Mouse (Mus musculus) kidney, embryonic 16.5 days (tissue): Measurements from ENCODE around the gene Gstm3. TPM values are rescaled to one million over a fixed set of nuclear protein-coding genes. Genes with fewer than 3 reads are reported as not detected.
"Not testable (repeated sequence)": the region's sequence is repeated elsewhere in the genome, so short reads cannot be mapped to it uniquely, and the experiment has no call there.

Experiments used
- ATAC-seq: fragments of 200-750 bp; cut with Nextera tagmentation; 2 replicates; pipeline ENCODE4 v1.8.0; 2017; ENCODE audit warnings: moderate TSS enrichment; ENCODE audit not compliant: low FRiP score, low TSS enrichment
- H3K27ac ChIP-seq: fragments of 300-500 bp; sonication (generic); 2 replicates; pipeline ENCODE4 v1.5.1; 2014; ENCODE audit warnings: low read length
- H3K27me3 ChIP-seq: fragments of 300-500 bp; sonication (generic); 2 replicates; pipeline ENCODE4 v1.6.1; 2014; ENCODE audit warnings: low read length, control low read depth, mixed read lengths; ENCODE audit not compliant: insufficient read depth
- H3K36me3 ChIP-seq: fragments of 300-500 bp; sonication (generic); 2 replicates; pipeline ENCODE4 v1.6.1; 2014; ENCODE audit warnings: low read length, control low read depth, mixed read lengths; ENCODE audit not compliant: insufficient read depth
- H3K4me1 ChIP-seq: fragments of 300-500 bp; sonication (generic); 2 replicates; pipeline ENCODE4 v1.6.1; 2014; ENCODE audit warnings: low read length, control low read depth, mixed read lengths; ENCODE audit not compliant: insufficient read depth
- H3K4me2 ChIP-seq: fragments of 300-500 bp; sonication (generic); replicated peaks from 2 replicates; pipeline ENCODE4 v1.6.1; 2014; ENCODE audit warnings: low read depth, low read length
- H3K4me3 ChIP-seq: fragments of 300-500 bp; sonication (generic); 2 replicates; pipeline ENCODE4 v1.5.1; 2014; ENCODE audit warnings: mild to moderate bottlenecking, low read length
- H3K9ac ChIP-seq: fragments of 300-500 bp; sonication (generic); replicated peaks from 2 replicates; pipeline ENCODE4 v1.6.1; 2014; ENCODE audit warnings: low read length
- H3K9me3 ChIP-seq: fragments of 300-500 bp; sonication (generic); 2 replicates; pipeline ENCODE4 v1.6.1; 2016; ENCODE audit warnings: low read length, control low read depth
- WGBS: fragments of 180-500 bp; shearing (Covaris S2); extraction: QIAGEN DNeasy Blood & Tissue Kit; methylation state at CpG from one replicate; pipeline ENCODE4 v1.1.7; 2014; 5-methylcytosine and 5-hydroxymethylcytosine counted together
- polyA plus RNA-seq: library from polyadenylated mRNA; unstranded; fragments of >200 nt; fragmentation: Nextera tagmentation; extraction: Ambion mirVana; gene quantifications from 2 replicates; pipeline ENCODE4 v1.2.1, GENCODE M21; 2015

Gstm3 gene
- polyA plus RNA-seq, 1 experiment from 2014 or later: 0.24 TPM

DNA sequence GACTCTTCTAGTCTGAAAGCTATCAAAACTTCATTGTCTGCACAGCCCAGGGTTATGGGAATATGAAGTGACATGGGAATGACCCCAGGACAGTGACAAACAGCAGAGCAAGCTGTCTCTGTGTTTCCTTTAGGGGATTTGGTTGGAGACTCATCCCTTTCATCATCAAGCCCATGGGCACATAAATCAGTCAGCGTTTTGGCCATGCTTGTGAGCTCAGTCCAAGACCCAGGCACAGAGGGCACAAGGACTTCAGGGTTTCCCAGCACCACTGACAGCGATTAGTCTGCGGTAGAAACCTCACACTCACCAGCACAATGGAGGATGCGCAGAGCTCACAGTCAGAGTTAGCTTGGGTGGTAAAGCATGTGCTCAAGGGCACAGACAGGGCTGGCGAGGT lies 15.2 kb downstream of the Gstm3 start:
- ATAC-seq: 0 out of 2 replicates have a peak, but pooled peaks have one; percentile 39
- H3K27ac ChIP-seq: no peak overlapping the region
- no peaks in the 10 kb centered on the region for H3K27me3 ChIP-seq
- no peaks in the 10 kb centered on the region for H3K9me3 ChIP-seq
- H3K9ac ChIP-seq: no peak overlapping the region
- WGBS: 76% methylated on average over 5 of the region's 5 CpGs
- no peak overlapping the region for H3K4me3 ChIP-seq
- no peak overlapping the region for H3K4me2 ChIP-seq
- no peaks in the 10 kb centered on the region for H3K36me3 ChIP-seq
- H3K4me1 ChIP-seq: no peaks in the 10 kb centered on the region; the same call in 1 of the 2 replicates

- no peaks in the 10 kb centered on the region for H3K36me3 ChIP-seq
- H3K27ac ChIP-seq: no peak overlapping the region
- no peaks in the 10 kb centered on the region; the same call in 1 of the 2 replicates for H3K4me1 ChIP-seq
- peak; percentile 61 for ATAC-seq
- no peak overlapping the region for H3K9ac ChIP-seq
- H3K4me3 ChIP-seq: no peak overlapping the region
- H3K27me3 ChIP-seq: no peaks in the 10 kb centered on the region
- H3K9me3 ChIP-seq: no peaks in the 10 kb centered on the region
- no peak overlapping the region for H3K4me2 ChIP-seq
- WGBS: 23% methylated on average over 6 of the region's 6 CpGs
These were observed 15.7 kb downstream of the Gstm3 start for GRCm38 (mm10) chr3:107953328-107953755.

DNA sequence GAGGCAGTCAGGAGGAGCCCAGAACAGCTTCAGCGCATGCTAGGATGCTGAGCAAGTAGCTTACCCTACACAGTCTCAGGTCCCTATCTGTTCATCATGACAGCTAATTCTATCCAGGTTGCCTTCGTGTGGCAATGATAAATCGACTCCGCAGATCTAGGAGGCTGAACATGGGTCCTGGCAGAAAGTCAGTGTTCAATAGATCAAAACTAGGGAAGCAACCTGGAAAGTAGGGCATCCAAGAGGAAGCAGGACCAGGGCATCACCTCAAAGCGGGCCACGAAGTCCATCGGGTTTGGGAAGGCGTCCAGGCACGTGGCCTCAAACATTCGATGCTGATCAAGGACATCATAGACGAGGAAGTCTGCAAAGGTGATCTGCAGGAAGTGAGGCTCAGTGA lies 18.6 kb downstream of the Gstm3 start:
- Histone ChIP-seq H3K9ac (no peak overlapping the region), H3K4me2 (no peak overlapping the region), H3K27me3 (no peaks in the 10 kb centered on the region), H3K4me1 (no peaks in the 10 kb centered on the region; the same call in 1 of the 2 replicates), H3K36me3 (no peaks in the 10 kb centered on the region), H3K4me3 (no peak overlapping the region), H3K27ac (no peak overlapping the region), H3K9me3 (no peaks in the 10 kb centered on the region)
- no peak for ATAC-seq
- WGBS: 89% methylated on average over 11 of the region's 11 CpGs

DNA sequence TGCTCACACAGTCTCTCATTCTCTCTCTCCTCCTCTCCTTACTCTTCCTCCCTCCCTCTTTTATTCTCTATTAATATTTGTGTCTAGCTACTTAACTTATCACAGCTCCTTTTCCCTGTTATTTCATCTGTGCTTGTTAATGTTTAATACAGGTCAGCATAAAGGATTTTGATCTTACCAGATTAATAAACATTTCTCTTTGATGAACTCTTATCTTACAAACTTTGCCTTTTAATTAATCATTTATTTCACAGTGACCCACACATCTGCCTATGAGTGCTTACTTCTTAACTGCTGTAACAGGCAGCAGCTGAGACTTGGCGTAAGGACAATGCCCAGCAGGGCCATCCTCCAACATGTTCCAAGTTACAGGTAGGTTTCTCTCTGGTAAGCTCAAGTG lies 19.6 kb downstream of the Gstm3 start:
- not testable (repeated sequence) for H3K4me1 ChIP-seq, H3K36me3 ChIP-seq, ATAC-seq, H3K4me3 ChIP-seq, H3K4me2 ChIP-seq, H3K27me3 ChIP-seq, H3K9me3 ChIP-seq, H3K27ac ChIP-seq, H3K9ac ChIP-seq
- 82% methylated on average over 1 of the region's 1 CpGs for WGBS

DNA sequence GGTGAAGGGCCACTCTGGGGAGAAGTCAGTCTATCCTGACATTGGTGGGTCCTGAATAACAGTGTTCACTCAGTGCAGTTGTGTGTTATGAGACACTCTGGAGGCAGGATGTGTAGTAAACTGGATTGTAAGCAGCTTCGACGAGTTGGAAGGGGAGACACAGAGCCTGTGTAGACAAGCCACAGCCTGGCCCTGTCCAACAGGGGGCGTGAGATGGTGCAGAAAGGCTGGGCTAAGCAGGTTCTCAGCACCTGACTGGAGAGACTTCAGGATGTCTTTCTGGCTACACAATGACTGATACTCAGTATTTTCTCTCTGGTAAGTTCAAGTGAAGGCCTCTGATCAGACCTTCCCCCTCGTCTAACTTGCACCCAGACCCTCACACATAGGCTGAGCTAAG lies 23.4 kb downstream of the Gstm3 start:
- no peaks in the 10 kb centered on the region for H3K36me3 ChIP-seq
- no peak overlapping the region for H3K9ac ChIP-seq
- no peak overlapping the region for H3K4me2 ChIP-seq
- no peaks in the 10 kb centered on the region for H3K9me3 ChIP-seq
- no peaks in the 10 kb centered on the region for H3K27me3 ChIP-seq
- no peak for ATAC-seq
- H3K27ac ChIP-seq: no peak overlapping the region
- peaks cover 3% of the 10 kb centered on the region; the same call in 1 of the 2 replicates for H3K4me1 ChIP-seq
- H3K4me3 ChIP-seq: no peak overlapping the region
- 68% methylated on average over 4 of the region's 4 CpGs for WGBS

DNA sequence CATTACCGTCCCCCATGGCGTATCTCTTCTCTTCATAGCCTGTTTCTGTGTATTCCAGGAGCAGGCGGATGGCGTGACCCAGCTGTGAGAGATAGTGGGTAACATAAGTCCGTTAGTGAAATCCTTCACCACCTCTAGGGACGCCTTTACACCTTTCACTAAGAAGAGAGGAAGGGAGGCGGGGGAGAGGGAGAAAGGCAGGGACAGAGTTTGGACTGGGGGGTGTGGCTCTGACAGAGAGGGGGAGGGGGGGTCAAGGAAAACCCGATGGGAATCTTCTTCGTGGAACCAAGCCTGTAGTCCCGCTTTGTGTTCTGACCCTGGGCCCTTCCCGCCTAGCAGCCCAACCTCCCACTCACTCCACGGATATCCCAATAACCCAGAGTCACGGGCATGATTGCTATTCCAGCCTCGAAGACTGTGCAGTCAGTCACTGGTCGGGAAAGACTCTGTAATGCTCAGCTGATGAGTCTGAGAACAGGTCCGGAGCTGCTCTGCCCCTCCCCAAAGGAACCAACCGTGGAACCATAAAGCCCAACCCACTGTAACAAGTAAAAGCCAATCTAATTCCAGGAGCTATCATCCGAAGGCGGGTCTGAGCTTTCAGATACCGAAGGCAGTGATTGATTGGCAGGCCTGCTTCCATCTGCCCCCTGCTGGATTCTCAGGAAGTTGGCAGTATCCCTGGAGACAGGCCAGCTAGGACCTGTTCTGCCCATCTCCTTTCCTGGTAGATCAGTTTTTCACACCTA lies 25.7 kb downstream of the Gstm3 start, which contains the start of gene Gstm6:
Gene Gstm6, minus strand, starts transcription at position 511 of the 752 bp plus-strand sequence.
- Histone ChIP-seq H3K9ac (peak within 1 kb of the TSS; percentile 47), H3K4me3 (peak within 1 kb of the TSS; percentile 41)

DNA sequence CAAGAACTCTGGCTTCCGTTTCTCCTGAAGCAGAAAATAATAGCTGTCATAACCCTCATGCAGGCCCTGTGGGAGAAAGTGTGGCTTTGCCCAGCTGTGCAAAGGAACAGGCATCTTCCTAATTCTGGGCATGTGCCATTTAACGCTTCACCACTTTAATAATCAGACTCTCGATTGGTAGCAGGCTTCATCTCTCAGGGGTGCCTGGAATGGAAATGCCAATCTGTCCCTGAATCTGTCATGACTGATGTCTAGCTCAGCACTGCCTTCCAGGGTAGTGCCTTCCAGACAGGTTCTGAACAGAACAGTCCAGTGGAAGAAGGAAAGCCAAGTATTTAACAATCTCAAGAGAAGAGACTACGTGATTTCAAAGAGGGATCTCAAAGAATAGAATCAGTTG lies 27.8 kb downstream of the Gstm3 start:
- no peaks in the 10 kb centered on the region for H3K27me3 ChIP-seq
- H3K9ac ChIP-seq: no peak overlapping the region
- 84% methylated on average over 4 of the region's 4 CpGs for WGBS
- no peak overlapping the region for H3K4me2 ChIP-seq
- peaks cover 3% of the 10 kb centered on the region; the same call in 1 of the 2 replicates for H3K4me1 ChIP-seq
- H3K9me3 ChIP-seq: no peaks in the 10 kb centered on the region
- no peak overlapping the region for H3K27ac ChIP-seq
- no peak for ATAC-seq
- no peaks in the 10 kb centered on the region for H3K36me3 ChIP-seq
- H3K4me3 ChIP-seq: no peak overlapping the region

More for the DNA sequence above, 25.7 kb downstream of the Gstm3 start, which contains the start of gene Gstm6:
- Histone ChIP-seq H3K36me3 (no peaks in the 10 kb centered on the region), H3K4me2 (peak within 1 kb of the TSS; percentile 59), H3K4me1 (peaks cover 3% of the 10 kb centered on the region; the same call in 1 of the 2 replicates), H3K27me3 (no peaks in the 10 kb centered on the region), H3K27ac (no peak within 1 kb of the TSS), H3K9me3 (no peaks in the 10 kb centered on the region)
- 17% methylated on average over 20 of the region's 20 CpGs for WGBS
- peak; percentile 67 for ATAC-seq

GRCm38 (mm10) chr3:107940524-107940923 lies 28.6 kb downstream of the Gstm3 start:
- Histone ChIP-seq H3K36me3 (no peaks in the 10 kb centered on the region), H3K4me1 (peaks cover 3% of the 10 kb centered on the region; the same call in 1 of the 2 replicates), H3K4me2 (no peak overlapping the region)

DNA sequence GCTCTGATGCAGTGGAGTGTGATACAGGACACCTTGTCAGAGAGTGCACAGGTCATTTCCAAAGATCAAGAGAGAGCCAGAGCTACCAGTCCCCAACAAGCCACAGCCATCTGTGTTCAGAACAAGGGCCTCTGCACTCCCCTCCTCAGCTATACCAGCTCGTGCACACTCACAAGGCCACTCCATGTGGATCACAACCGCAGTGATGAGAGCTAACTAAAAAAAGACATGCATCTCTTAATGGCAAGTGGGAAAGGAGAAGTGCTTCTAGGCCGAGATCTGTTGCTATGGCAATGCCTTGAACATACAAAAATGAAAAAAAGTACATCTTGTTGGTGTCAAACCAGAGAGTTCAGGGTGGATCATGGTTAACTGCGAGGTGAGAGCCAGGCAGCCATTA lies 29.3 kb downstream of the Gstm3 start:
- Histone ChIP-seq H3K27ac (no peak overlapping the region), H3K9ac (no peak overlapping the region), H3K4me1 (peaks cover 3% of the 10 kb centered on the region; the same call in 1 of the 2 replicates), H3K9me3 (no peaks in the 10 kb centered on the region), H3K36me3 (no peaks in the 10 kb centered on the region), H3K4me2 (no peak overlapping the region), H3K4me3 (no peak overlapping the region), H3K27me3 (no peaks in the 10 kb centered on the region)
- 0 out of 2 replicates have a peak, but pooled peaks have one; percentile 7 for ATAC-seq
- 86% methylated on average over 4 of the region's 4 CpGs for WGBS

More at GRCm38 (mm10) chr3:107940524-107940923, 28.6 kb downstream of the Gstm3 start:
- Histone ChIP-seq H3K4me3 (no peak overlapping the region), H3K9me3 (no peaks in the 10 kb centered on the region), H3K27me3 (no peaks in the 10 kb centered on the region), H3K9ac (no peak overlapping the region), H3K27ac (no peak overlapping the region)
- WGBS: 69% methylated on average over 7 of the region's 7 CpGs
- no peak for ATAC-seq

- H3K36me3 ChIP-seq: no peaks in the 10 kb centered on the region
- no peaks in the 10 kb centered on the region for H3K9me3 ChIP-seq
- H3K27ac ChIP-seq: no peak overlapping the region
- no peak overlapping the region for H3K4me2 ChIP-seq
- no peak overlapping the region for H3K9ac ChIP-seq
- peaks cover 3% of the 10 kb centered on the region; the same call in 1 of the 2 replicates for H3K4me1 ChIP-seq
- 43% methylated on average over 3 of the region's 3 CpGs for WGBS
- H3K4me3 ChIP-seq: no peak overlapping the region
- ATAC-seq: peak; percentile 37
- H3K27me3 ChIP-seq: no peaks in the 10 kb centered on the region
These were observed 29.7 kb downstream of the Gstm3 start for GRCm38 (mm10) chr3:107939403-107939802.
